Mouse (Mus musculus): Measurements from ENCODE around the gene Casd1. TPM values are rescaled to one million over a fixed set of nuclear protein-coding genes. Genes with fewer than 3 reads are reported as not detected.

The Casd1 gene
- polyA plus RNA-seq, 1 experiment from 2014 or later: 33.8 TPM

DNA sequence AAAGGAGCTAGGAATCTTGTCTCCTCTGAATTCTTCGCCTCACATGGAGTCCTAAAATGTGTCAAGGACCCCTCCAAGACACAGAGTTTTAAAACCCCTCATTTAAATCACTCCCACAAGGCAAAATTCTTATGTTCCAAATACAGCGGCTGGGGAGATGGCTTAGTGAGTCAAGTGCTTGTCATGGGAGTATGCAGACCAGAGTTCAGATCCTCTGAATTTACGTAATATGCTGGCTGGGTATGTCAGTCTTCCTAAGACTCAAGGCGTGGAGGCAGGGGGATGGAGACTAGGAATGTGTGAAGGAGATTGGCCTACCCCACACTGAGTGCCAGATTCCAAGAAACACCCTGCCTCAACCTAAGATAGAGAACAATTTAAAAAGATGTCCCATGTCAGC is 79.9 kb downstream of the Casd1 start:
- Histone ChIP-seq H3K27ac (no peak overlapping the region), H3K9me3 (no peaks in the 10 kb centered on the region), H3K27me3 (ENCODE audit: insufficient read depth, poor library complexity, severe bottlenecking) (no peaks in the 10 kb centered on the region), H3K4me1 (replicated peaks) (peaks cover 6% of the 10 kb centered on the region; the same call in 1 of the 2 replicates), H3K36me3 (peaks cover 33% of the 10 kb centered on the region), H3K4me3 (no peak overlapping the region)
- WGBS: 85% methylated on average over 4 of the region's 4 CpGs
- no peak for DNase-seq (ENCODE audit: low spot score)

DNA sequence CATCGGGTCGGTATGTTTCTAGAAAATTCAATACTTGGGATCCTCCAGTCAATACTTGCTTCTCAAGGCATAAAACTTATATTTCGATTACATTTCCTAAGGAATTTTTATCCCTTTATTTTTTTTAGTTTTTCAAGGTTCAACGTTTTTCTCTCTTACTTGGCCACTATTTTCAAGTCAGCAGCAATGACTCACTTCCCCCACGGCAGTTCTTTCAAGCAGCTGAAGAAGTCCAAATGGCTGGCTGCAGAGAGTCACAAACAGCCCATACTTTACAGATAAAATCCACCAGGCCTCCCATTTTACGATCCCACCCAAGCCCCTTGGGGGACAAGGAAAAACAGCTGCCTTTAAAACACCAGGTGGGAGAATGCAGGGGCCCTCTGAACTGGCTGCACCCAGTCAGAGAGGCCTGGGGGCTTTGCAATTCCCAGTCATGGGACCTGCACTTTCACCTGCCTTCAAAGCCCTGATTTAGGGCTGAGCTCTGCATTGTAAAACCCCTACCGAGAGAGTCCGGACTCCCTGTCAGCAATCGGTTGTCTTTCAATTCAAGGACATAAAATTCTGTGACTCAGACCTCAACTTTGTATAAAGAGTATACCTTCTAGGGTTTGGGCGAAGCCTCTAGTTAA is 84.2 kb downstream of the Casd1 start:
- no peak for DNase-seq (ENCODE audit: low spot score)
- H3K9me3 ChIP-seq: no peaks in the 10 kb centered on the region
- no peak overlapping the region for H3K27ac ChIP-seq
- H3K36me3 ChIP-seq: peaks cover 40% of the 10 kb centered on the region
- no peak overlapping the region for H3K4me3 ChIP-seq
- no peaks in the 10 kb centered on the region for H3K27me3 ChIP-seq (ENCODE audit: insufficient read depth, poor library complexity, severe bottlenecking)
- H3K4me1 ChIP-seq (replicated peaks): 0 out of 2 replicates have a peak, but pooled peaks cover 6% of the 10 kb centered on the region
- 66% methylated on average over 10 of the region's 10 CpGs for WGBS

DNA sequence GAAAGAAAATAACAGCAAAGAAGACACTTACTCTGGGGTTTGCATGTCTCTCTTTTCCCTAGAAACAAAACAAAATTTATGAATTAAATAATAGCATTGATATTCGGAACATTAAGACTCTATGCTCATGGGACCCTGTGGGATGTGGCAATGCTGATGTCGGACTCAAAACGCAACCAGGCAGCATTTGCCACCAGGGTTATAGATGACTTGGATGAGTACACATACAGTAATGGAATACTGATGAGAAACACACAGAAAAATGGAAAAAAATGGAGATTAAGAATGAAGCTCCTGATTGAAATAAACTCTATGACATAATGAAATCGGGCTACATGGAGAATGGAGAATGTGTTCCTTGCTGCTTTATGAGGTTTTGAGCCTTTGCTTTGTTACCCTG is 89.8 kb downstream of the Casd1 start:
- H3K36me3 ChIP-seq: peaks cover 31% of the 10 kb centered on the region
- no peak overlapping the region for H3K4me3 ChIP-seq
- no peak for DNase-seq (ENCODE audit: low spot score)
- 90% methylated on average over 4 of the region's 4 CpGs for WGBS
- H3K27ac ChIP-seq: no peak overlapping the region
- no peaks in the 10 kb centered on the region for H3K27me3 ChIP-seq (ENCODE audit: insufficient read depth, poor library complexity, severe bottlenecking)
- H3K9me3 ChIP-seq: no peaks in the 10 kb centered on the region
- no peaks in the 10 kb centered on the region for H3K4me1 ChIP-seq (replicated peaks)

Other genes with a start within 250 kb of the Casd1 start
- 99.8 and 130 TPM in 2 replicates for gene Col1a2, start 96.0 kb upstream of the Casd1 start, polyA plus RNA-seq (2016; fragmentation: Nextera tagmentation; extraction: Ambion mirVana)
- gene Sgce, start 146.4 kb downstream of the Casd1 start, polyA plus RNA-seq (2016; fragmentation: Nextera tagmentation; extraction: Ambion mirVana): 60.9 and 65.9 TPM in 2 replicates
- gene Peg10, start 146.5 kb downstream of the Casd1 start, polyA plus RNA-seq (2016; fragmentation: Nextera tagmentation; extraction: Ambion mirVana): 9.3 and 12.3 TPM in 2 replicates